Mouse (Mus musculus) spleen, adult 2 months (tissue): Measurements from ENCODE around the gene Pimreg. TPM values are rescaled to one million over a fixed set of nuclear protein-coding genes. Genes with fewer than 3 reads are reported as not detected.

Experiments
- DNase-seq, 2 experiments: peaks; one replicate each; pipeline versions ENCODE4 v3.0.0 to v3.0.0-alpha.2; 2012 to 2021; ENCODE audit warnings: low spot score in 2 of 2, low read depth in 1 of 2
- H3K27ac ChIP-seq: fragments of 200-500 bp; 2 replicates; pipeline ENCODE4 v1.5.1; 2012; ENCODE audit warnings: low read length, inconsistent platforms; ENCODE audit not compliant: insufficient read depth
- H3K27me3 ChIP-seq: fragments of 200-500 bp; 2 replicates; pipeline ENCODE4 v1.6.1; 2012; ENCODE audit warnings: mild to moderate bottlenecking, moderate library complexity, low read length, inconsistent platforms; ENCODE audit not compliant: control insufficient read depth, insufficient read depth
- H3K36me3 ChIP-seq: fragments of 200-500 bp; 2 replicates; pipeline ENCODE4 v1.6.1; 2012; ENCODE audit warnings: mild to moderate bottlenecking, low read length, inconsistent platforms; ENCODE audit not compliant: control insufficient read depth, insufficient read depth
- H3K4me1 ChIP-seq: fragments of 200-500 bp; 2 replicates; pipeline ENCODE4 v1.6.1; 2011; ENCODE audit warnings: inconsistent platforms; ENCODE audit not compliant: control insufficient read depth, insufficient read depth, insufficient read length
- H3K4me3 ChIP-seq: fragments of 200-500 bp; 2 replicates; pipeline ENCODE4 v1.5.1; 2011; ENCODE audit warnings: mild to moderate bottlenecking, inconsistent platforms; ENCODE audit not compliant: insufficient read depth, insufficient read length; ENCODE audit errors: extremely low read depth
- CTCF ChIP-seq: fragments of 200-500 bp; IDR thresholded peaks from 2 replicates; pipeline ENCODE4 v1.5.1; 2011; ENCODE audit warnings: mild to moderate bottlenecking, inconsistent platforms; ENCODE audit not compliant: insufficient read depth, insufficient read length, insufficient replicate concordance; ENCODE audit errors: extremely low read depth
- POLR2A ChIP-seq: fragments of 200-500 bp; IDR thresholded peaks from 2 replicates; pipeline ENCODE4 v1.6.1; 2011; ENCODE audit warnings: low read depth, low read length, inconsistent platforms
- WGBS: fragments of 180-500 bp; shearing (Covaris S2); methylation state at CpG from one replicate; pipeline ENCODE4 v1.1.7; 2018; 5-methylcytosine and 5-hydroxymethylcytosine counted together
- polyA plus RNA-seq: library from polyadenylated mRNA; depleted of rRNA; stranded (reverse); fragments of >200 nt; gene quantifications from 2 replicates; pipeline ENCODE4 v1.2.3, GENCODE M21; 2012

Gene Pimreg
- polyA plus RNA-seq, 1 experiment: 1.5 TPM

GRCm38 (mm10) chr11:72057166-72057565 lies 15.3 kb downstream of the Pimreg start:
- no peaks in the 10 kb centered on the region for H3K4me1 ChIP-seq
- H3K36me3 ChIP-seq: no peaks in the 10 kb centered on the region
- no peak overlapping the region for H3K4me3 ChIP-seq
- no peak for DNase-seq
- TF ChIP-seq CTCF (no peak), POLR2A (no peak)
- H3K27me3 ChIP-seq: no peaks in the 10 kb centered on the region
- 86% methylated on average over 3 of the region's 3 CpGs for WGBS
- no peak overlapping the region for H3K27ac ChIP-seq

GRCm38 (mm10) chr11:72060416-72060815 lies 18.6 kb downstream of the Pimreg start:
- no peaks in the 10 kb centered on the region for H3K36me3 ChIP-seq
- 58% methylated on average over 9 of the region's 9 CpGs for WGBS
- DNase-seq: no peak
- H3K27me3 ChIP-seq: no peaks in the 10 kb centered on the region
- no peak overlapping the region for H3K4me3 ChIP-seq
- no peaks in the 10 kb centered on the region for H3K4me1 ChIP-seq
- H3K27ac ChIP-seq: no peak overlapping the region
- TF ChIP-seq POLR2A (no peak), CTCF (no peak)

GRCm38 (mm10) chr11:72061093-72061620 lies 19.3 kb downstream of the Pimreg start:
- no peaks in the 10 kb centered on the region for H3K4me1 ChIP-seq
- H3K4me3 ChIP-seq: no peak overlapping the region
- no peak for DNase-seq
- H3K27ac ChIP-seq: no peak overlapping the region
- TF ChIP-seq POLR2A (no peak), CTCF (no peak)
- WGBS: 89% methylated on average over 13 of the region's 13 CpGs
- no peaks in the 10 kb centered on the region for H3K36me3 ChIP-seq
- H3K27me3 ChIP-seq: no peaks in the 10 kb centered on the region

DNA sequence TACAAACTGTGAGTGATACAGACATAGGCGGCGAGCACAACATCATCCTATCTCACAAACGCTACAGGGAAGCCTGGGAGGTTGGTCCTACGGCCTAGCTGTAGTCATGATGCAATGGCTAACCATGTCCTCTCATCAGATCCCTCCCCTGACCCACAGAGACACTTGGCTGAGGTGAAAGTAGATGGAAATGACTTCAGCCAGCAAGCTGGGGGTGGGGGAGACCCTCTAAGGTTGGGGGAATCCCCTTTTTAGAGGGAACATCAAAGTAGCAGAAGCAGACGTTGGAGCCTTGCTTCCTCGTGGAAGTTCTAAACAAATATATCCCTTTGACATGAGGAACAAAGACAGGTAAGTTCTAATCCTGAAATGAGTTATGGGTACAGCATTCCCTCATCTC lies 22.6 kb downstream of the Pimreg start:
- DNase-seq: no peak
- Histone ChIP-seq H3K27me3 (no peaks in the 10 kb centered on the region), H3K36me3 (no peaks in the 10 kb centered on the region), H3K4me1 (no peaks in the 10 kb centered on the region), H3K27ac (no peak overlapping the region), H3K4me3 (no peak overlapping the region)
- no peak for TF ChIP-seq POLR2A
- no peak for TF ChIP-seq CTCF
- 75% methylated on average over 6 of the region's 6 CpGs for WGBS

- 68% methylated on average over 8 of the region's 8 CpGs for WGBS
- H3K4me1 ChIP-seq: no peaks in the 10 kb centered on the region
- no peak overlapping the region for H3K4me3 ChIP-seq
- H3K27me3 ChIP-seq: no peaks in the 10 kb centered on the region
- TF ChIP-seq CTCF (no peak), POLR2A (no peak)
- no peaks in the 10 kb centered on the region for H3K36me3 ChIP-seq
- no peak for DNase-seq
- H3K27ac ChIP-seq: no peak overlapping the region
Measured at GRCm38 (mm10) chr11:72065103-72065502, 23.3 kb downstream of the Pimreg start.

- Histone ChIP-seq H3K4me1 (no peaks in the 10 kb centered on the region), H3K27ac (no peak overlapping the region), H3K4me3 (no peak overlapping the region), H3K36me3 (no peaks in the 10 kb centered on the region), H3K27me3 (no peaks in the 10 kb centered on the region)
- no peak for TF ChIP-seq POLR2A
- peak; percentile 41; the same call in 1 of the 2 replicates for TF ChIP-seq CTCF
- WGBS: 38% methylated on average over 6 of the region's 6 CpGs
- DNase-seq: peak in 1 of 2 experiments; percentile 16
Measured at GRCm38 (mm10) chr11:72066330-72066729, 24.5 kb downstream of the Pimreg start.

DNA sequence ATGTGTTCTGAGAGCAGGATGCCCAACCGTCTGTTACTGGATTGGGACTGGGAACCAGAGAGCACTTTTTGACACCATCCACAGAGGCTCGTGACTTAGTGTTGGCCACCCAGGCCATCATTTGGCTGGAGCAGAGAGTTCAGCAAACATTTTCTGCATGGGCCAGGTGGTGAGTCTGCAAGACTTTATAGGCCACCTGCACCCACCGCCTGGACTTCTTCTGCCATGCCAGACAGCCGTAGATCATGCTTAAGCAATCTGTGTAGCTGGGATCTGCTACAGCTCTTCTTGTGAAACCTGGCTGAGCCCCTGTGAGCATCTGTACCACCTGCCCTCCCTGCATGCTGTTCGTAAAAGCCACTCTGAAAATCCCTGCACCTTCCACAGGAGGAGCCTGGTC lies 25.5 kb downstream of the Pimreg start:
- WGBS: 83% methylated on average over 5 of the region's 5 CpGs
- no peaks in the 10 kb centered on the region for H3K27me3 ChIP-seq
- H3K36me3 ChIP-seq: no peaks in the 10 kb centered on the region
- no peaks in the 10 kb centered on the region for H3K4me1 ChIP-seq
- no peak overlapping the region for H3K27ac ChIP-seq
- no peak for DNase-seq
- TF ChIP-seq CTCF: no peak
- H3K4me3 ChIP-seq: no peak overlapping the region
